9 mouse cellular contexts compared by ENCODE assay signal in the genomic region with DNA sequence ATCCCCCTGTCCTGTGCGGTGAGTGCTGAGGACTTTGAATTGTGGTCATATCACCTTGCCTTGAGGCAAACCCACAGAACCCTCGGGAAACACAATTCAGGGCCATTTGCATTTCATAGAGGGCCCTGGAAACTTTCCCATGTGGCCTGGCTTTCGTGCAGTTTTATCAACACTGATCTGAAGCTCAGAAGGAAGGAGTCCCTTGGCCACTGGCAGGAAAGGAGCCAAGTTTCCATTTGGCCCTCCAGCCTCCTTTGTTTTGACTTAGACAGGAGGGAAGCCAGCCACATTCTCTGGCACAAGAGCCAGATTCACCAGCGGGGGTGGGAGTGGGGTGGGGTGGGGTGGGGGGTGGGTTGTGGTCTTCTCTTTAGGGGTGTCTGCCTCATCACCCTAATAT. TPM values are rescaled to one million over a fixed set of nuclear protein-coding genes. Genes with fewer than 3 reads are reported as not detected.
DNase-seq lines count a peak whose midpoint lies in the region; ATAC-seq and TF ChIP-seq lines count a peak whose summit lies in the region.
"Had no signal": no experiment of that assay in that cellular context is flagged by ENCODE, and none has a peak within 500 bp of the region (broad histone marks: within the 10 kb centered on the region; RNA-seq: fewer than 3 reads in every experiment).

No protein-coding gene starts in this region.

- peaks cover 11% of the 10 kb centered on the region for H3K4me1 ChIP-seq in hindbrain, embryonic 13.5 days (replicated peaks)
- H3K4me1 ChIP-seq in hindbrain, embryonic 11.5 days (replicated peaks; ENCODE audit: control insufficient read depth, insufficient read depth, low read length), result no peaks in the 10 kb centered on the region
- peaks cover 11% of the 10 kb centered on the region for H3K4me1 ChIP-seq in heart, embryonic 16.5 days (ENCODE audit: control insufficient read depth, insufficient read depth, low read length)
- peaks cover 14% of the 10 kb centered on the region for H3K4me1 ChIP-seq in lung, adult 2 months (ENCODE audit: control insufficient read depth, insufficient read depth, low read length)

- no peak for TF ChIP-seq CTCF in lung, adult 2 months (IDR thresholded peaks at IDR 0.05; ENCODE audit: insufficient read depth, low read length)

- no peaks in the 10 kb centered on the region for H3K9me3 ChIP-seq in hindbrain, embryonic 13.5 days
- H3K9me3 ChIP-seq in hindbrain, embryonic 11.5 days (ENCODE audit: control insufficient read depth, low read length), result no peaks in the 10 kb centered on the region
- H3K9me3 ChIP-seq in heart, embryonic 16.5 days (replicated peaks; ENCODE audit: control insufficient read depth, low read length), result no peaks in the 10 kb centered on the region
- H3K9me3 ChIP-seq: limb, embryonic 13.5 days had no signal

- no peaks in the 10 kb centered on the region for H3K27me3 ChIP-seq in hindbrain, embryonic 13.5 days
- no peaks in the 10 kb centered on the region for H3K27me3 ChIP-seq in hindbrain, embryonic 11.5 days (ENCODE audit: control insufficient read depth, insufficient read depth, low read length)
- H3K27me3 ChIP-seq in heart, embryonic 16.5 days (ENCODE audit: control insufficient read depth, insufficient read depth, low read length), result no peaks in the 10 kb centered on the region
- H3K27me3 ChIP-seq: limb, embryonic 13.5 days had no signal

- no peak overlapping the region for H3K27ac ChIP-seq in hindbrain, embryonic 13.5 days
- H3K27ac ChIP-seq in hindbrain, embryonic 11.5 days (ENCODE audit: low read depth, low read length), result no peak overlapping the region
- peak overlapping the region; percentile 31; the same call in 1 of the 2 replicates for H3K27ac ChIP-seq in heart, embryonic 16.5 days (ENCODE audit: low read length)
- H3K27ac ChIP-seq: limb, embryonic 13.5 days had no signal

- DNase-seq in hindbrain, embryonic 11.5 days (ENCODE audit: low spot score), result no peak
- DNase-seq in adrenal gland, postnatal 10 days, result peak; percentile 73
- DNase-seq in lung, adult 2 months, result peak; percentile 31
- no peak for DNase-seq in embryo, embryonic 10.5 days (ENCODE audit: low spot score)
- DNase-seq in left cerebral cortex, adult 18-20 months (ENCODE audit: low spot score in 2 of 2), result no peak

- TF ChIP-seq POLR2A in lung, adult 2 months (IDR thresholded peaks at IDR 0.05; ENCODE audit: borderline replicate concordance, extremely low read depth, low read depth, low read length), result no peak

- 47% methylated on average over 4 of the region's 4 CpGs for WGBS in hindbrain, embryonic 13.5 days
- 64% methylated on average over 4 of the region's 4 CpGs for WGBS in hindbrain, embryonic 11.5 days
- 18% methylated on average over 4 of the region's 4 CpGs for WGBS in heart, embryonic 16.5 days
- WGBS in lung, adult 2 months, result 10% methylated on average over 4 of the region's 4 CpGs

- no peak overlapping the region for H3K4me3 ChIP-seq in hindbrain, embryonic 13.5 days
- H3K4me3 ChIP-seq in hindbrain, embryonic 11.5 days (ENCODE audit: low read depth, low read length), result no peak overlapping the region
- H3K4me3 ChIP-seq in heart, embryonic 16.5 days (ENCODE audit: low read length), result no peak overlapping the region
- H3K4me3 ChIP-seq in lung, adult 2 months (replicated peaks; ENCODE audit: extremely low read depth, low read depth, low read length), result no peak overlapping the region
- H3K4me3 ChIP-seq: limb, embryonic 13.5 days had no signal

- H3K36me3 ChIP-seq in hindbrain, embryonic 13.5 days, result no peaks in the 10 kb centered on the region
- no peaks in the 10 kb centered on the region for H3K36me3 ChIP-seq in hindbrain, embryonic 11.5 days (ENCODE audit: control insufficient read depth, insufficient read depth, low read length)
- H3K36me3 ChIP-seq in heart, embryonic 16.5 days (ENCODE audit: control insufficient read depth, insufficient read depth), result no peaks in the 10 kb centered on the region
- H3K36me3 ChIP-seq: limb, embryonic 13.5 days had no signal

- H3K4me2 ChIP-seq in hindbrain, embryonic 13.5 days, result no peak overlapping the region
- H3K4me2 ChIP-seq in hindbrain, embryonic 11.5 days (replicated peaks; ENCODE audit: low read depth, low read length), result no peak overlapping the region
- H3K4me2 ChIP-seq in heart, embryonic 16.5 days (ENCODE audit: low read depth, low read length), result no peak overlapping the region
- H3K4me2 ChIP-seq: limb, embryonic 13.5 days had no signal

- ATAC-seq in hindbrain, embryonic 13.5 days (ENCODE audit: low FRiP score), result peak; percentile 43; the same call in 1 of the 2 replicates
- no peak for ATAC-seq in hindbrain, embryonic 11.5 days (ENCODE audit: low FRiP score)
- 0 out of 2 replicates have a peak, but pooled peaks have one; percentile 14 for ATAC-seq in heart, embryonic 16.5 days (replicated peaks; ENCODE audit: extremely low read depth, insufficient read depth, low FRiP score)
- ATAC-seq in CD4-positive, CD25-positive, alpha-beta regulatory T cell, adult 4 months, result no peak

- H3K9ac ChIP-seq in hindbrain, embryonic 13.5 days, result no peak overlapping the region
- no peak overlapping the region for H3K9ac ChIP-seq in hindbrain, embryonic 11.5 days (ENCODE audit: low read depth, low read length)
- H3K9ac ChIP-seq in heart, embryonic 16.5 days (ENCODE audit: low read length), result no peak overlapping the region
- H3K9ac ChIP-seq: limb, embryonic 13.5 days had no signal

RNA-seq across cellular contexts. Expression of gene Klhl25, which starts 41.4 kb away (rescaled TPM):
- 25.7 and 32.9 TPM in 2 replicates for polyA plus RNA-seq in hindbrain, embryonic 13.5 days (2015; fragmentation: Nextera tagmentation; extraction: Ambion mirVana)
- polyA plus RNA-seq in hindbrain, embryonic 11.5 days (2014; fragmentation: Nextera tagmentation; extraction: Ambion mirVana), result 17.0 and 20.1 TPM in 2 replicates
- 10 to 100 TPM; 21.0 to 22.4 TPM for total RNA-seq in adrenal gland, postnatal 10 days (2021)
- polyA plus RNA-seq in heart, embryonic 16.5 days (2015; fragmentation: Nextera tagmentation; extraction: Ambion mirVana), result 9.1 and 10.9 TPM in 2 replicates
- 21.9 and 26.5 TPM in 2 replicates for polyA plus RNA-seq in lung, adult 2 months (2012; rRNA removed)
- 10 to 100 TPM; 11.1 to 15.7 TPM for polyA plus RNA-seq in CD4-positive, CD25-positive, alpha-beta regulatory T cell, adult 4 months (2017; shearing (Covaris generic))
- total RNA-seq in left cerebral cortex, adult 18-20 months (2021), result 10 to 100 TPM in 1 of 2 experiments, 1 to 10 TPM in 1; 9.5 to 10.1 TPM

Comparison
In these comparisons a context has a peak if more than half of its experiments do, and no peak if none do; other contexts are left out.
1. ATAC-seq: peak in hindbrain, embryonic 13.5 days (single experiment) and heart, embryonic 16.5 days (single experiment); none in hindbrain, embryonic 11.5 days (single experiment) and CD4-positive, CD25-positive, alpha-beta regulatory T cell, adult 4 months (single experiment).
2. DNase-seq: peak in adrenal gland, postnatal 10 days (single experiment) and lung, adult 2 months (single experiment); none in hindbrain, embryonic 11.5 days (single experiment), embryo, embryonic 10.5 days (single experiment) and left cerebral cortex, adult 18-20 months (0 of 2).